Mouse (Mus musculus) hindbrain, embryonic 11.5 days (tissue): ENCODE results near the gene Frs2. TPM values are rescaled to one million over a fixed set of nuclear protein-coding genes. Genes with fewer than 3 reads are reported as not detected.

Source experiments
- ATAC-seq: fragments of 200-750 bp; cut with Nextera tagmentation; 2 replicates; pipeline ENCODE4 v1.8.0; 2017; ENCODE audit warnings: mild to moderate bottlenecking, moderate TSS enrichment, moderate library complexity; ENCODE audit not compliant: low FRiP score
- DNase-seq: peaks from one replicate; pipeline ENCODE4 v3.0.0-alpha.2; 2015; ENCODE audit warnings: low spot score
- H3K27ac ChIP-seq: fragments of 300-500 bp; sonication (generic); 2 replicates; pipeline ENCODE4 v1.5.1; 2014; ENCODE audit warnings: mild to moderate bottlenecking, low read depth, low read length
- H3K27me3 ChIP-seq: fragments of 300-500 bp; sonication (generic); 2 replicates; pipeline ENCODE4 v1.6.1; 2014; ENCODE audit warnings: mild to moderate bottlenecking, low read length, moderate library complexity, mixed read lengths; ENCODE audit not compliant: control insufficient read depth, insufficient read depth
- H3K36me3 ChIP-seq: fragments of 300-500 bp; sonication (generic); 2 replicates; pipeline ENCODE4 v1.6.1; 2014; ENCODE audit warnings: mild to moderate bottlenecking, low read length, moderate library complexity, mixed read lengths; ENCODE audit not compliant: control insufficient read depth, insufficient read depth
- H3K4me1 ChIP-seq: fragments of 300-500 bp; sonication (generic); replicated peaks from 2 replicates; pipeline ENCODE4 v1.6.1; 2014; ENCODE audit warnings: low read length, mixed read lengths; ENCODE audit not compliant: control insufficient read depth, insufficient read depth
- H3K4me2 ChIP-seq: fragments of 300-500 bp; sonication (generic); replicated peaks from 2 replicates; pipeline ENCODE4 v1.6.1; 2014; ENCODE audit warnings: mild to moderate bottlenecking, low read depth, low read length
- H3K4me3 ChIP-seq: fragments of 300-500 bp; sonication (generic); 2 replicates; pipeline ENCODE4 v1.5.1; 2014; ENCODE audit warnings: low read depth, low read length
- H3K9ac ChIP-seq: fragments of 300-500 bp; sonication (generic); 2 replicates; pipeline ENCODE4 v1.6.1; 2014; ENCODE audit warnings: low read depth, low read length
- H3K9me3 ChIP-seq: fragments of 300-500 bp; sonication (generic); 2 replicates; pipeline ENCODE4 v1.6.1; 2016; ENCODE audit warnings: low read length; ENCODE audit not compliant: control insufficient read depth
- WGBS: fragments of 180-500 bp; shearing (Covaris S2); extraction: QIAGEN DNeasy Blood & Tissue Kit; methylation state at CpG from one replicate; pipeline ENCODE4 v1.1.7; 2014; 5-methylcytosine and 5-hydroxymethylcytosine counted together
- polyA plus RNA-seq: library from polyadenylated mRNA; unstranded; fragments of >200 nt; fragmentation: Nextera tagmentation; extraction: Ambion mirVana; gene quantifications from 2 replicates; pipeline ENCODE4 v1.2.1, GENCODE M21; 2014

The Frs2 gene
- polyA plus RNA-seq, 1 experiment from 2014 or later = 31.1 TPM

GRCm38 (mm10) chr10:117150764-117151163, 2.4 kb upstream of the Frs2 start:
- Histone ChIP-seq H3K36me3 (no peaks in the 10 kb centered on the region), H3K9me3 (no peaks in the 10 kb centered on the region), H3K27ac (no peak overlapping the region), H3K27me3 (peaks cover 8% of the 10 kb centered on the region), H3K4me1 (0 out of 2 replicates have a peak, but pooled peaks cover 4% of the 10 kb centered on the region), H3K9ac (no peak overlapping the region), H3K4me2 (no peak overlapping the region), H3K4me3 (no peak overlapping the region)
- DNase-seq (peak; percentile 23), ATAC-seq (no peak)
- 16% methylated on average over 10 of the region's 10 CpGs for WGBS

DNA sequence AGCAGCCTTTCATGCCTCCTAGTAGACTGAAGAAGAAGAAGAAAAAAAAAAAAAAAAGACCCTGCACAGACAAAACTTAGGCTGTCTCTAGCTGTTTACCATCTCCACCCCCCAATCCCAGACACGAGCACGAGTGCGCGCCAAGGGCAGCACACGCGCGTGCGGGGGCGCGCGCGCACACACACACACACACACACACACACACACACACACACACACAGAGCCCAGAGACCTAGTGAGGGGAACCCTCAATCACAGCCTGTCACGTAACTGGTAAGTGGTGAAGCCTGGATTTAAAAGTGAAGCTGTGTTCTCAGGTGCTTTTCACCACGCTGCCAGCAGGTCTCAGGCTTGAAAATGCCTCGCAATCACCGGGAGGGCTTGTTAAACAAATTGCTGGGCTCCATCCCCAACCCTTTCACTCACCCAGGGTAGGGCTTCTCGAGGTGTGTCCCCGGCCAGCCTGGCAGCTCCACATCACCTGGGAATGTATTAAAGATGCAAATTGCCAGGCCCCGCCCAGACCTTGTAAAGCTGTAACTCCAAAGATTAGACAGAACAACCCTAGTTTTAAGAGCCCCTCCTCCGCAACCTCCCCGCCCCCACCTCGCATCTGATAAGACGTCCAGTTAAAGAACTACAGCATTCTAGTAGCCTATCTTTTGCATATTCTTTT, 1.7 kb upstream of the Frs2 start:
- H3K4me1 ChIP-seq = 0 out of 2 replicates have a peak, but pooled peaks cover 4% of the 10 kb centered on the region
- no peak overlapping the region for H3K27ac ChIP-seq
- H3K27me3 ChIP-seq = peaks cover 8% of the 10 kb centered on the region
- H3K4me2 ChIP-seq = peak overlapping the region; percentile 43; the same call in 1 of the 2 replicates
- WGBS = 1% methylated on average over 23 of the region's 23 CpGs
- ATAC-seq (no peak), DNase-seq (peak; percentile 43)
- H3K4me3 ChIP-seq = peak overlapping the region; percentile 25
- no peaks in the 10 kb centered on the region for H3K9me3 ChIP-seq
- H3K36me3 ChIP-seq = no peaks in the 10 kb centered on the region
- 0 out of 2 replicates have a peak overlapping the region, but pooled peaks have one; percentile 7 for H3K9ac ChIP-seq

- WGBS = 16% methylated on average over 7 of the region's 7 CpGs
- Histone ChIP-seq H3K9ac (no peak overlapping the region), H3K27me3 (peaks cover 8% of the 10 kb centered on the region), H3K4me3 (no peak overlapping the region), H3K27ac (no peak overlapping the region), H3K4me1 (0 out of 2 replicates have a peak, but pooled peaks cover 4% of the 10 kb centered on the region), H3K36me3 (no peaks in the 10 kb centered on the region), H3K4me2 (peak overlapping the region; percentile 67; the same call in 1 of the 2 replicates), H3K9me3 (no peaks in the 10 kb centered on the region)
- no peak for ATAC-seq
- DNase-seq = no peak
Measured at GRCm38 (mm10) chr10:117149241-117149640, 907 bp upstream of the Frs2 start.

DNA sequence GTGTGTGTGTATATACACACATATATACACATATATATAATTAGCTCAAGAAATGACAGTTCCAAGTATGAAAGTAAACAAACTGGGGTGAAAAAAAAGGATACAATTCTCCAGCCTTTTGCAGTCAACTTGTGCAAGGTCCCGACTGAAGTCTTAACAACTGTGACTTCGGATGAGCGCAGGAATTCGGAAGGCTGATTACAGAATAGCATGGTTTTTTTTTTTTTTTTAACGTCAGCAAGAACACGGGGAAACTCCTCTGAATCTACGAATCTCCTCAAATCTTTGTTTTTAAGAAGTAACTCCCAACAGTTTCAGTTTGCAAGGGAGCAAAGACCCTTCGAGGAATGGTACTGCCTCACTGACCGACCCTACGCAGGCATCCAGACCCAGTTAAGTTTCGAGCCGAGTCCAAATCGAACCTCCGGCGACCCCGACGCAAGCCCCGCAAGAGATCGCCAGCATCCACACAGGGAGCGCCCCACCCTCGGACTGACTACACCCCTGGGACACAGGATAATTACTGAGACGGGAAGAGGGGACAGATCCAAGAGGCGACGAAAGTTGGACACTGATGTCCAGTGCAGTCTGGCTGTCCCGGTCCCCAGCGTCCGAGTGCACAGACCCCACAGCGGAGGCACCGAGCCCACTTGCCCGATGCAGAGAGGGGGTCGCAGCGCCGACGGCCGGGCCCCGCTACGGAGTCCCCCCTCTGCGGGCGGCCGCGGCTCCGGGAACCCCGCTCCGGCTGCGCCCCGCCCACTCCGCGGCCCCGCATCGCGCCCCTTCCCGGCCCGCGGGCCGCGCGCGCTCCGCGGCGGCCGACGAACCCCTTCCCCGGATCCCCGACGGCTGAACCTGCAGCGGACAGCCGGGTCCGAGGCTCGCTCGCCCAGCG, 622 bp downstream of the Frs2 start:
- Histone ChIP-seq H3K9me3 (no peaks in the 10 kb centered on the region), H3K27me3 (peaks cover 8% of the 10 kb centered on the region), H3K27ac (peak overlapping the region; percentile 85), H3K4me1 (0 out of 2 replicates have a peak, but pooled peaks cover 4% of the 10 kb centered on the region), H3K4me3 (peak overlapping the region; percentile 91), H3K4me2 (peak overlapping the region; percentile 67), H3K36me3 (no peaks in the 10 kb centered on the region), H3K9ac (peak overlapping the region; percentile 94)
- ATAC-seq (no peak; the same call in none of the 2 replicates), DNase-seq (peak; percentile 59)
- WGBS = under 1% methylated on average over 63 of the region's 72 CpGs

GRCm38 (mm10) chr10:117146421-117146820, 1.9 kb downstream of the Frs2 start:
- no peak overlapping the region for H3K4me2 ChIP-seq
- DNase-seq (no peak), ATAC-seq (no peak)
- H3K9ac ChIP-seq = no peak overlapping the region
- H3K4me1 ChIP-seq = 0 out of 2 replicates have a peak, but pooled peaks cover 4% of the 10 kb centered on the region
- no peak overlapping the region for H3K27ac ChIP-seq
- H3K27me3 ChIP-seq = peaks cover 8% of the 10 kb centered on the region
- 71% methylated on average over 9 of the region's 9 CpGs for WGBS
- H3K36me3 ChIP-seq = no peaks in the 10 kb centered on the region
- no peaks in the 10 kb centered on the region for H3K9me3 ChIP-seq
- H3K4me3 ChIP-seq = no peak overlapping the region

- DNase-seq (no peak), ATAC-seq (no peak)
- 0 out of 2 replicates have a peak, but pooled peaks cover 4% of the 10 kb centered on the region for H3K4me1 ChIP-seq
- H3K27me3 ChIP-seq = peaks cover 7% of the 10 kb centered on the region
- H3K4me2 ChIP-seq = no peak overlapping the region
- H3K9me3 ChIP-seq = no peaks in the 10 kb centered on the region
- no peaks in the 10 kb centered on the region for H3K36me3 ChIP-seq
- no peak overlapping the region for H3K27ac ChIP-seq
- WGBS = 86% methylated on average over 8 of the region's 8 CpGs
- H3K9ac ChIP-seq = no peak overlapping the region
- no peak overlapping the region for H3K4me3 ChIP-seq
Measured at GRCm38 (mm10) chr10:117145546-117146265, 2.6 kb downstream of the Frs2 start.

DNA sequence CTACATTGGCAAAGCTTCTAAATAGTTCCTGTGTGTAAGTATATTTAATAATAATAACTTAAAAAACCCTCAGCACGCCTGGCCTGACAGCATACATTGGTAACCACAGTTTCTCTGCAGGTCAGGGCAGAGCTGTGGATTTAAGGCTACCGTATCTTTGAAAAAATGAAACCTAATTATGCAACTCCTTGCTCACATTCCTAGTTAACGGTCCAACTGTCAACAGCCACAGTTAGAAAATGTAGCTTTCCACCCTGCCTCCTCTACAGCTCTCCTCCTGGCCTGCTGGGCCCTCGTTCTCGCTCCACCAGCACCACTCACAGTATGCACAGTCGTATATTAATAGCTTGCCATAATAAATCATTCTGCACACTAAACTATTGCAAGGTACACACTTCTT, 3.7 kb downstream of the Frs2 start:
- H3K4me2 ChIP-seq = no peak overlapping the region
- ATAC-seq (no peak), DNase-seq (no peak)
- H3K4me3 ChIP-seq = no peak overlapping the region
- no peaks in the 10 kb centered on the region for H3K36me3 ChIP-seq
- 0 out of 2 replicates have a peak, but pooled peaks cover 2% of the 10 kb centered on the region for H3K4me1 ChIP-seq
- H3K9ac ChIP-seq = no peak overlapping the region
- 81% methylated on average over 6 of the region's 6 CpGs for WGBS
- no peak overlapping the region for H3K27ac ChIP-seq
- no peaks in the 10 kb centered on the region for H3K9me3 ChIP-seq
- H3K27me3 ChIP-seq = no peaks in the 10 kb centered on the region

DNA sequence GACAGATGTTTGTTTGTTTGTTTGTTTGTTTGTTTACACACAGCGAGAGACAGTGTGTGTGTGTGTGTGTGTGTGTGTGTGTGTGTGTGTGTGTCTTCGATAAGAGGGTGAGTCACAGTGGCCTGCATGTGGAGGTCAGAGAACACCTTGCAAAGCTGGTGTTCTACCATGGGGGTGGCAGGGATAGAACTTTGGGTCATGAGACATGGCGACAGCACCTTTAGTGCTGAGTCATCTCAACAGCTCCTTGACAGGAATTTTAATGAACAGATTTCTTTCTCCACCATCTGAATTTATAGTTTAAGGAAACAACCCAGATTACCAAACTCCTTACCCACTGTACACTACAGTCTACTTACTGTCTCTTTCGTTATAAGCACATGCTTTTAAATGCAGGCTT, 4.3 kb downstream of the Frs2 start:
- H3K4me3 ChIP-seq = no peak overlapping the region
- no peak overlapping the region for H3K27ac ChIP-seq
- ATAC-seq = no peak
- no peak overlapping the region for H3K9ac ChIP-seq
- no peak overlapping the region for H3K4me2 ChIP-seq
- no peak for DNase-seq
- no peaks in the 10 kb centered on the region for H3K9me3 ChIP-seq
- H3K4me1 ChIP-seq = 0 out of 2 replicates have a peak, but pooled peaks cover 2% of the 10 kb centered on the region
- WGBS = 93% methylated on average over 4 of the region's 4 CpGs
- no peaks in the 10 kb centered on the region for H3K27me3 ChIP-seq
- H3K36me3 ChIP-seq = no peaks in the 10 kb centered on the region
